Mouse (Mus musculus) retina, postnatal 1 day (tissue): ENCODE measurements around the gene Madd.

Experiments
- DNase-seq: peaks from one replicate; pipeline ENCODE4 v3.0.0-alpha.2; 2012

Madd gene

DNA sequence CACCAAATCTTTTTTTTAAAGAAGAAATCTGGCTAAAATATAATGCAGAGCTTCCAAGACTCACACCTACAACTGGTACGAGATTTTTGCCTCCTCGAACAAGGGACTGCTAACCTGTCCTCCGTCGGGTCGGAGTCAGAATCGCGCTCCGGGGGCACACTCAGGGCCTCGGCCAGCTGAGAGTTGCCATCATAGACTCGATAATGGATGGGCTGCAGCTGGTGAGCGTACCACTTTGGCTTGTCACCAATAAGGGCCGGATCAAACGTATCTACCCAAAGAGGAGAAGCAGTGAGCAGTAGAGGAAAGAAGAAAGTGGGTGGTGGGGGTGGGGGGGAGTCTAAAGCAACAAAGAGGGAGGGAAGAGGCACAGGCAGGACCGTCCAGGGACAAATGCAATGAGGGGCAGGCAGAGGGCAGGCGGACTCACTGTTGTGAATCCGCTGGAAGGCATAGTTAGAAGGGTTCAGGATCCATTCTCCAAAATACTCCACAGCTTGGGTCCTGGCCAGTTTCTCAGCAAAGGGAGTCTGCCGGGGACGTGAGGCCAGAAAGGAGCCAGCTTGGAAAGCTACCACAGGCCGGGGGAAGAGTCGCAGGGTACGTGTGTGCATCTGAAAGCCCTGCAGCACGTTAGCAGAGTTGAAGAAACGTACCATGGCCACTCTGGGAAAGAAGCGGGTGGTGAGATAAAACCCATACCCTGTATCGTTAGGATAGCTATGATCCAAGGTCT, 13.9 kb downstream of the Madd start:
- no peak for DNase-seq

GRCm38 (mm10) chr2:91167629-91168028, 16.0 kb downstream of the Madd start:
- no peak for DNase-seq

- no peak for DNase-seq
These were observed 18.6 kb downstream of the Madd start for GRCm38 (mm10) chr2:91164991-91165390.

GRCm38 (mm10) chr2:91163532-91163931, 20.1 kb downstream of the Madd start:
- no peak for DNase-seq

DNA sequence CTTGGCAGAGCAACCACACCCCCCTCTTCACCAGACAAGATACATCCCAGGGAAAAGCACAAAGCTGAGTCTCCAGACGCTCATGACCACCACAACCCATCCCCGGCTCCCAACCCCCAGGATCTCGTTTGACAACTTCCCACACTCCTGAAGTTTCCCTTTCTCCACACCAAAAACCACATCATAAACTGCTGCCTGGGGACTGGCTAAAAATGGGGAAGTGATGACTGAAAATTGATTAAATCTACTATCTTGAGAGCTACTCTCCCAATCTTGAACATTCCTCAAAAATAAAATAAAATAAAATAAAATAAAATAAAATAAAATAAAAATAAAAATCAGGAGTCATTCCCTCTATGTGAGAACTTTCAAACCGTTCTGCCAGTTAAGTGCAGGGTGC, 20.7 kb downstream of the Madd start:
- DNase-seq, result no peak

- no peak for DNase-seq
These were observed 23.0 kb downstream of the Madd start for GRCm38 (mm10) chr2:91160591-91160990.

DNA sequence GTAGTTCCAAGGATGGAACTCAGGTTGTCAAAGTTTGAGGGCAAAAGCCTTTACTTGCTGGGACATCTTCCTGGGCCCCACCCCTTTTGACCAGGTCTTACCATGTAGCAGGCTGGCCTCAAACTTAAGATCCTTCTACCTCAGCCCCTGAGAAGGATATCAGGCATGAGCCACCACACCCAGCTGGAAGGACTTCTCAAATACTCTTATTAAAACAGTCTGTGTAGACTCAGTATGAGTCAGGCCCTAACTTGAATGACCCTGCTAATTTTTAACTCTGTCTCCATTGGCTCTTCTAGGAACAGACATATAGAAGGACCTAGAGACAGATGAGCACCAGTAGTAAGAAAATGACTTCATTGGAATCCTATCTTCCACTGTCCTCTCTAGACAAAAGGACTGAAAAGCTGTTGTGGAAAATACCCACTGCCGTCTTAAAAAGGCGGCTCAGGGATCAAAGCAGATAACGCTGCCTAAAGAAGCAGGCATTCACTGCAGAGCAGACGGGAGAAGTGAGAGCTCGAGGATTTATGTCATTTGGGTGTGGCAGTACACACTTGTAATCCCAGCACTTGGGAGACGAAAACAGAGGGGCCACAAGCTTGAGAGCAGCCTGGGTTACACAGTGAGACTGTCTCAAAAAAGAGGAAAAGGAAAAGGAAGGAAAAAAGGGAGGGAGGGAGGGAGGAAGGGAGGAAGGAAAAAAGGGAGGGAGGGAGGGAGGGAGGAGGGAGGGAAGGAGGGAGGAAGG, 26.5 kb downstream of the Madd start:
- no peak for DNase-seq

- no peak for DNase-seq
These were observed 29.5 kb downstream of the Madd start for GRCm38 (mm10) chr2:91154091-91154490.

GRCm38 (mm10) chr2:91152885-91153377, 30.7 kb downstream of the Madd start:
- DNase-seq, result no peak

GRCm38 (mm10) chr2:91151331-91151730, 32.3 kb downstream of the Madd start:
- no peak for DNase-seq

DNA sequence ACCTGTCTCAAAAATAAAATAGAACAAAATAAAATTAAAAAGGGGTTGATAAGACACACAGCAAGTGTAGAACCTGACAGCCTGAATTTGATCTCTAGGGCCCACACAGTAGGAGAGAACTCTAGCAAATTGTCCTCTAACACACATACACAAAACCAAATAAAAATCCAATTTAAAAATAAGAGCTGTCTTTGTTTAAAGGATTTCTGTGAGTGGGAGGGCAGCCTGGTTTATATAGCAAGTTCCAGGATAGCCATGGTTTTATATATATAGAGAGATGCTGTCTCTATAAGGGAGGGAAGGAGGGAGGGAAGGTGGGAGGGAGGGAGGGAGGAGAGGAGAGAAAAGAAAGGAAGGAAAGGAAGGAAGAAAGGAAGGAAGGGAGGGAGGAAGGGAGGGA, 35.5 kb downstream of the Madd start:
- DNase-seq, result no peak

DNA sequence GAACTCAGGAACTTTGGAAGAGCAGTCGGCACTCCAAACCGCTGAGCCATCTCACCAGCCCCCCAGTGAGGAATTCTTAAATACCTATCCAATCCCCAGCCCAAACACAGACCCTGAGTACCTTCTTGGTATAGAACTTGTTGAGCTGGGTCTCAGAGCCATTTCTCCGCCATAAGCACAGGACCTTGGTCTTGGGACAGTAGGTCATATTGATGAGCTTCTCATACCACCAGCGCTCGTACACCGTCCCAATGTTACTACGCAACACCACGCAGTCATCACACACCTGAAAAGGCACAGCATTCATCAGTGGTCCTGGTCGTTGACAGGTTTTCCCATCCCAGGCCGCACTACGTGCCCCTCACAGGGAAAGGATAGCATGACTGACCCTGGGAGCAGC, 40.2 kb downstream of the Madd start:
- no peak for DNase-seq

DNA sequence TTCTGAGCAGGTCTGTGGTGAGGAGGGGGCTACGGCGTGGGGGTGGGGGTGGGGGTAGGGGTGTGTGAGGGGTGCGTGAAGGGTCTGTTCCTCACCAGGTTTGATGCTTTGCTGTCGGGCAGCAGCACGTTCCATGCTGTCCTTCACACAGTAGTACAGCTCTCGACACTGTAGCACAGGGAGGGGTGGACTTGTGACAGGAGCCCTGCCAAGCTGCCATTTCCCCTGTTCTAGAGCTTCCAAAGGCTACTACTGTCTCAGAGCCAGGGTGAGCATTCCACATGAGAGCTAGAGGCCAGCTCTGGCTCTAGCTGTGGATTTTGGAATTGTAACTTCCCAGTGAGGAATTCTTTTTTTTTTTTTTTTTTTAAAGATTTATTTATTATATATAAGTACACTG, 40.7 kb downstream of the Madd start:
- no peak for DNase-seq

DNA sequence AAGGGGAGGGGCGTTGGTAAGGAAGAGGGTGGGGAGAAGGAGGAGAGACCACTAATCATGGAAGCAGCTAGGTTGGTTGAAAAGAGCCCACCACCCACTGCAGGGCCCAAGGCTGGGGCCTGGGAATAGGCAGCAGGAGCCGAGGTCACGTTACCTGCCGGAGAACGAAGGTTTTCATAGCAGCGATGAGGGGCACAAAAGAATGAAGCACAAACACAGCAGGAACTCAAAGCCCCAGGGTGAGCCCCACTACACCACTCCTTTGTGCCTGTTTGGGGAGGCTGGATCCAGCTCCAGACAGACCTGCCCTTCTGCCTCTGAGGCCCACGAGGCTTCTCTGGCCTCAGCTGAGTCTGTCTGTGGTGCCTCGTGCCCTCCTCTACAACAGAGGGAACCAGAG, 43.9 kb downstream of the Madd start:
- no peak for DNase-seq

GRCm38 (mm10) chr2:91139311-91139710, 44.3 kb downstream of the Madd start:
- no peak for DNase-seq

- no peak for DNase-seq
These were observed 46.2 kb downstream of the Madd start for GRCm38 (mm10) chr2:91137481-91137880.

DNA sequence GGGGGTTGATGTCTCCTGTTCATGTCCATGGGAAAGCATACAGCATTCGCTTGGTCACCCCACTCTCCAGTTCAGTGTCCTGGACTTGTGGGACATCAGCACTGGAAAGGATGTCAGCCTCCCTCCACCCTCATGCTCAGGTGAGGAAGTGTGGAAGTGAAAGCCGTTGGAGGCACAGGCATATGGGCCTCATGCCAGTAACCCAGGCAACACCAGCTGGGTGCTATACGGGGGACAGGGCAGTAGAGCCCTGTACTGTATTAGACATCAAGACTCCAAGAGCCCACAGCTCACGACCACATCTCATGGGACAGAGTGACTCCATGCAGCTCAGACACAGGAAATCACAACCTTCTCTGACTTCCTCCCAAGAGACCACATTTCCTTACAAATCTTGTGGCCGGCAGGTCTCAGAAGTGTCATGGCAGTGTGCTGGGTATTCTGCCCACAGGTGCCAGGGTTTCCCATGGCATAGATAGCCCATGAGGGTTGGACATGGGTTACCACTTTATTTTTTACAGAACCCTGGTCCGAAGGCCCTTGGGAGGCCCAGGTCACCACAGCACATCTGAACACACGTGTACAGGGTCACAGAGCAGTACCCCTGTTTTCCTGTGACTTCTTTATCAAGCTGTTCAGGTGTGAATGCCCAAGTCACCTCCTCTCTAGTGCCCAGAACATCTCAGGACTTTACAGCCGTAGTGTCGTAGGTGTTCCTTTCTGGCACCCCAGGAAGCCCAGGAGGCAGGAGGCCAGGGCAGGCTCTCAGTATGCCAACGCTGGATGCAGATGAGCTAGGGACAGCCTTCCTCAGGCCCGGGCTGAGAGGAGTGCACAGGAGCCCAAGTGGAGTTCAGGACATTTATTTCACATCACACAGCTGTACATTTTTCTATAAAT, 46.9 kb downstream of the Madd start:
- no peak for DNase-seq

DNA sequence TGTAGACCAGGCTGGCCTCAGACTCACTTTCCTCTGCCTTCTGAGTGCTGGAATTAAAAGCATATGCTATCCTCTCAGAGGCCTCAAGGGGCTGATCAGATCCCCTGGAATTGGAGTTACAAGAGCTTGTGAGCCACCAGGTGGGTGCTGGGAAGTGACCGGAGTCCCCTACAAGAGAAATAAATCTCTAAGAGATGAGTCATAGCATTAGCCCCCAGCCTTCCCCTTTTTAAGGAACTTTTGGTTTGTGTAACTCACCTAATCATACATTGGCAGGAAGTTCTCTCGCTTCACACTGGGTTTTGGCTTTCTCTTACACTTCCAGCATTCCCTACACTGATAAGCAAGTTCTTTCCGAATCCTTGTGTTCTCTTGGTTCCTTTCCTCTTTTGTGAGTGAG, 51.6 kb downstream of the Madd start:
- DNase-seq, result no peak

DNA sequence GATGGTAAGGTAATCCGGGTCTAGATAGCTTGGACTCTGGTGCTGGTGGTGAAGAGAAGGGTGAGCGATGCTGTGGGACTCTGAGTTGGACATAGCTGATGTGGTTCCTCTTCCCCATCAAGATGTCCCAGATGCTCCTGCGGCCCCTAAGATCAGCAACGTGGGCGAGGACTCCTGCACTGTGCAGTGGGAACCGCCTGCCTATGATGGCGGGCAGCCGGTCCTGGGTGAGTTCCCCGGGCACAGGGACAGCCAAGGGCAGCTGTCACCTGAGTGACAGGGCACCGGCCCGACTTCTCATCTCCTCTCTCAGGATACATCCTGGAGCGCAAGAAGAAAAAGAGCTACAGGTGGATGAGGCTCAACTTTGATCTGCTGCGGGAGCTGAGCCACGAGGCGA, 52.4 kb downstream of the Madd start:
- no peak for DNase-seq

DNA sequence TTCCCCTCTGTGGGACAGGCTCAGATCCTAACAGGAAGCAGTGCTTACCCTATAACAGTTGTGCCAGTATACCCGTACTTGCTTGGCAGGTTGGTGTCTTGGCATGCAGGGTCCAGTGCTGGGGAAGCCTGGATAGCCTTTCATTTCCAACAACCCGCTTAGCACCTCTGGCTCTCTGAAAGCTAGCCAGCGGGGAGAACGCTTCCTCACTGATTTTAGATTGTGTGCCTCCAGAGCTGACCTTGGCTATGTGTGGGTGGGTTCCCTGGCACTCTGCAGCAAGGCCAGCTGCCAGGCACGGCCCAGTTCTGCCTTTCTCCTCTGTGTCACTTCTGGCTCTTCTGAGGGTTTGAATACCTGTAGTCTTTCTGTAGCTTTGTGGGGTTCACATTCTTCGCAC, 53.5 kb downstream of the Madd start:
- no peak for DNase-seq

- no peak for DNase-seq
These were observed 54.9 kb downstream of the Madd start for GRCm38 (mm10) chr2:91128761-91129160.

GRCm38 (mm10) chr2:91125101-91125500, 58.5 kb downstream of the Madd start:
- no peak for DNase-seq

DNA sequence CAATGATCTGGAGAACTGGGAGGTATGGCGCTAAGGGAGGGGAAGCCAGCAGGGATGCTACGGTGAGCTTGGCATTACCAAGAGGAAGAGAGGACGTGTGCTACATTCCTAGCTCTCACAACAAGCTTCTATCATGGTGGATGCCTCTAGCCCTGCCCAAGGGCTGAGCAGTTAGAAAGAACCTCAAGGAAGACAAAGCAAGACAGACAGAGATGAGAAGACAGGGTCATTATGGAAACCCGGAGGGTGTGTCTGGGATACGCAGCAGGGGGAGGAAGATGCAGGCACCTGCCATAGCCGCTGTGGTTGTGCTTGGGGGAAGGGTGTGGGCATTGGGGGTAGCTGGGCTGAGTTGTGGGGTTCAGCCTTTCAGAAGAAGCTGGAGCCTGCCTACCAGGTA, 60.1 kb downstream of the Madd start:
- DNase-seq, result no peak
